Mouse (Mus musculus): ENCODE measurements at regions not wholly inside any gene's neighbourhood (a gene's known extent, or its start where the extent isn't known, plus 50 kb on each side); places are given as distances from the start of the nearest gene placed in this dataset.

DNA sequence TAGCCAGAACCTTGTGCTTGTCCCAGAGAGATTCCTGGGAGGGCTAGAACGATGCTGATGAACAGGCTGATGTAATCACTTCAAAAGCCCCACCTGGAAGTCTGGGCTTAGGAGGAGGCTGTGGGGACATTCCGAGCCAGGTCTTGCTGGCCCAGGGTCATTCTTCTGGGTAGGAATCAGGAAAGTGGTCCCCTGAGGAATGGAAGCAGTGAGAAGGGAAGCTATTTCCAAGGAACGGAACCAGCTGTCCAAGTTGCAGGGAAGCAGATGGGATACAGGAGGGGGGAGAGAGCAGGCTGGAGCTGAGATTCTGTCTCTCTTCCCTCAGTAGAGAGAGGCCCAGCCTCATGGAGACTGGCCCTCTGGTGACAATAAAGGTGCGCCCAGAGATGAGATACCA, 243.9 kb downstream of the Tcf7l2 start:
- 59% methylated on average over 4 of the region's 4 CpGs for WGBS
- Histone ChIP-seq H3K4me1 (ENCODE audit: control insufficient read depth, insufficient read depth, low read length) (no peaks in the 10 kb centered on the region), H3K9me3 (ENCODE audit: control insufficient read depth, low read length) (no peaks in the 10 kb centered on the region), H3K4me3 (ENCODE audit: low read length) (no peak overlapping the region), H3K9ac (ENCODE audit: low read depth, low read length) (no peak overlapping the region), H3K36me3 (ENCODE audit: control insufficient read depth, insufficient read depth, low read length) (no peaks in the 10 kb centered on the region), H3K27ac (ENCODE audit: low read depth, low read length) (no peak overlapping the region), H3K27me3 (ENCODE audit: control insufficient read depth, insufficient read depth, low read length) (no peaks in the 10 kb centered on the region), H3K4me2 (replicated peaks; ENCODE audit: low read depth, low read length) (no peak overlapping the region)
- no peak for ATAC-seq (ENCODE audit: low FRiP score, low TSS enrichment)

GRCm38 (mm10) chr19:55991791-55992726, 250.4 kb downstream of the Tcf7l2 start:
- H3K9me3 ChIP-seq (ENCODE audit: control insufficient read depth, low read length): no peaks in the 10 kb centered on the region
- H3K4me1 ChIP-seq (ENCODE audit: control insufficient read depth, insufficient read depth, low read length): no peaks in the 10 kb centered on the region
- no peak overlapping the region for H3K4me3 ChIP-seq (ENCODE audit: low read length)
- H3K27ac ChIP-seq (ENCODE audit: low read depth, low read length): no peak overlapping the region
- no peaks in the 10 kb centered on the region for H3K27me3 ChIP-seq (ENCODE audit: control insufficient read depth, insufficient read depth, low read length)
- H3K4me2 ChIP-seq (replicated peaks; ENCODE audit: low read depth, low read length): no peak overlapping the region
- no peak overlapping the region for H3K9ac ChIP-seq (ENCODE audit: low read depth, low read length)
- no peak for ATAC-seq (ENCODE audit: low FRiP score, low TSS enrichment)
- no peaks in the 10 kb centered on the region for H3K36me3 ChIP-seq (ENCODE audit: control insufficient read depth, insufficient read depth, low read length)
- WGBS: 65% methylated on average over 21 of the region's 21 CpGs

DNA sequence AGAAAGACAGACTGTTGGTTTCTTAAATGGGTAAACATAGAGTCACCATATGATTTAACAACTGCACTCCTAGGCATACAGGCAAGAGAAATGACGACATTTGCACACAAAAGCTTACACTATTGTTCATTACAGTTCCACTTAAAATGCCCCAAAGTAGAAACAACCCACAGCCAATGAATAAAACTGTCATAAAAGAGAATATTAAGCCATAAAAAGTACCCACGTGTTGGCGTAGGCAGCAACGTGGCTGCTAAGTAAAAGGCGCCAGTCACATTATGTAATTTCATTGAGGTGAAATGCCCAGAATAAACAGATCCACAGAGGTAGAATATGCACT, 251.1 kb downstream of the Tcf7l2 start:
- Histone ChIP-seq H3K9me3 (ENCODE audit: control insufficient read depth, low read length) (no peaks in the 10 kb centered on the region), H3K36me3 (ENCODE audit: control insufficient read depth, insufficient read depth, low read length) (no peaks in the 10 kb centered on the region), H3K27ac (ENCODE audit: low read depth, low read length) (no peak overlapping the region), H3K4me1 (ENCODE audit: control insufficient read depth, insufficient read depth, low read length) (no peaks in the 10 kb centered on the region), H3K4me2 (replicated peaks; ENCODE audit: low read depth, low read length) (no peak overlapping the region), H3K9ac (ENCODE audit: low read depth, low read length) (no peak overlapping the region), H3K27me3 (ENCODE audit: control insufficient read depth, insufficient read depth, low read length) (no peaks in the 10 kb centered on the region), H3K4me3 (ENCODE audit: low read length) (no peak overlapping the region)
- ATAC-seq (ENCODE audit: low FRiP score, low TSS enrichment): no peak
- WGBS: 83% methylated on average over 5 of the region's 5 CpGs

DNA sequence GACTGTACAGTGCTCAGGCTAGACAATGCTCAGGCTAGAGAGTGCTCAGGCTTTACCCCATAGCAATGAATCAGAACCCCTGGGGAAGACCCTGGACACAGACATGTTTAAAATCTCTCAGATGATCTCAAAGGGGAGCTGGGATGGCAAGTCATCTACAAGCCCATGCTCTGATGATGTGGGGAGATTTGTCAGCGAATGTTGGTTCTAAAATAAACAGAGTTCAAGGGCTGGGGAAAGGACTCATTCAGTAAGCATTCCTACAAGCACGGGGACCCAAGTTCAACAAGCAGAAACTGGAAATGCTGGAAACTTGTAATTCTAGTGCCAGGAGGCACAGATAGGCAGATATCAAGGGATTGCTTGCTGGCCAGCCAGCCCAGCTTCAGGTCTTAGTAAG, 254.1 kb downstream of the Tcf7l2 start:
- 67% methylated on average over 2 of the region's 2 CpGs for WGBS
- Histone ChIP-seq H3K27me3 (ENCODE audit: control insufficient read depth, insufficient read depth, low read length) (no peaks in the 10 kb centered on the region), H3K4me3 (ENCODE audit: low read length) (no peak overlapping the region), H3K36me3 (ENCODE audit: control insufficient read depth, insufficient read depth, low read length) (no peaks in the 10 kb centered on the region), H3K27ac (ENCODE audit: low read depth, low read length) (no peak overlapping the region), H3K9ac (ENCODE audit: low read depth, low read length) (no peak overlapping the region), H3K9me3 (ENCODE audit: control insufficient read depth, low read length) (no peaks in the 10 kb centered on the region), H3K4me2 (replicated peaks; ENCODE audit: low read depth, low read length) (no peak overlapping the region), H3K4me1 (ENCODE audit: control insufficient read depth, insufficient read depth, low read length) (no peaks in the 10 kb centered on the region)
- no peak for ATAC-seq (ENCODE audit: low FRiP score, low TSS enrichment)

- H3K4me2 ChIP-seq (replicated peaks; ENCODE audit: low read depth, low read length): no peak overlapping the region
- H3K4me1 ChIP-seq (ENCODE audit: control insufficient read depth, insufficient read depth, low read length): no peaks in the 10 kb centered on the region
- WGBS: 55% methylated on average over 15 of the region's 15 CpGs
- no peak overlapping the region for H3K9ac ChIP-seq (ENCODE audit: low read depth, low read length)
- H3K9me3 ChIP-seq (ENCODE audit: control insufficient read depth, low read length): no peaks in the 10 kb centered on the region
- H3K27me3 ChIP-seq (ENCODE audit: control insufficient read depth, insufficient read depth, low read length): no peaks in the 10 kb centered on the region
- no peaks in the 10 kb centered on the region for H3K36me3 ChIP-seq (ENCODE audit: control insufficient read depth, insufficient read depth, low read length)
- ATAC-seq (ENCODE audit: low FRiP score, low TSS enrichment): peak; percentile 57; the same call in 1 of the 2 replicates
- H3K4me3 ChIP-seq (ENCODE audit: low read length): no peak overlapping the region
- H3K27ac ChIP-seq (ENCODE audit: low read depth, low read length): no peak overlapping the region
Measured at GRCm38 (mm10) chr19:55998454-55999180, 257.0 kb downstream of the Tcf7l2 start.

DNA sequence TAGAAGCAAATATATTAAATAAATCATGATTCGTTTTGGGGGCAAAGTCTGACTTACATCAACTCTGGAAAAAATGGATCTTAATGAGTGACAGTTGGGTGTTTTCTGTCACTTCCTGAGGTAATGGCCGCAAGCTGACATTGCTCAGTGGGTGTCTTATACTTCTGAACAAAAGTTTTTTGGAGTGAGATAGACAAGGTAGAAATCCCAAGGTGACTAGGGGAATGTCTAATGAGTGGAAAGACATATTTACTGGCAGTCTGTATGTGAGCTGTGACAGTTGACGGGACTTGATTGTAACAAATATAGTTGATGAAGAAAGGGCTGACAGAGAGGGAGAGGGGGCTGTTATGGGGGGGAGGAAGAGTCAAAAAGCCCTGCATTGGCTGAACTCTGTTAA, 257.8 kb downstream of the Tcf7l2 start:
- ATAC-seq (ENCODE audit: low FRiP score, low TSS enrichment): no peak
- Histone ChIP-seq H3K27me3 (ENCODE audit: control insufficient read depth, insufficient read depth, low read length) (no peaks in the 10 kb centered on the region), H3K4me1 (ENCODE audit: control insufficient read depth, insufficient read depth, low read length) (no peaks in the 10 kb centered on the region), H3K4me3 (ENCODE audit: low read length) (no peak overlapping the region), H3K9me3 (ENCODE audit: control insufficient read depth, low read length) (no peaks in the 10 kb centered on the region), H3K4me2 (replicated peaks; ENCODE audit: low read depth, low read length) (no peak overlapping the region), H3K36me3 (ENCODE audit: control insufficient read depth, insufficient read depth, low read length) (no peaks in the 10 kb centered on the region), H3K27ac (ENCODE audit: low read depth, low read length) (no peak overlapping the region), H3K9ac (ENCODE audit: low read depth, low read length) (no peak overlapping the region)
- 80% methylated on average over 3 of the region's 3 CpGs for WGBS

DNA sequence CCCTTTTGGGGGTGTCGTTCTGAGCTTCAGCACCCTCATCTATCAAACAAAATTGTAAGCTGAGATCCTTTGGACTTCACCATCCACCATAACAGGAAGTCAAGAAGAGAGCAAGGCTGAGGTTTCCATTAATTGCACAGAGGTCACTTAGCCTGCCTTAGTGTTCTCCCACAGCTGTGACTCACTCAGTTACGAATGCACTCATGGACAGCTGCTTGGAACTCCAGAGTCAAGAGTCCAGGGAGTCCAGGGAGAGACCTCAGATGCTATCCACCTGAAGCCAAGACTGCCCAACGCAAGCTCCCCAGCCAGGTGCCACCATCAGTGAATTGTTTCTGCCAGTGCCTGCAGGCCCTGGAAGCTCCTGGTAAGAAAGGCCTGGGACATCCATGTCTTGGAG, 259.8 kb downstream of the Tcf7l2 start:
- no peak overlapping the region for H3K4me3 ChIP-seq (ENCODE audit: low read length)
- no peaks in the 10 kb centered on the region for H3K9me3 ChIP-seq (ENCODE audit: control insufficient read depth, low read length)
- no peak overlapping the region for H3K9ac ChIP-seq (ENCODE audit: low read depth, low read length)
- no peak overlapping the region for H3K27ac ChIP-seq (ENCODE audit: low read depth, low read length)
- H3K27me3 ChIP-seq (ENCODE audit: control insufficient read depth, insufficient read depth, low read length): no peaks in the 10 kb centered on the region
- H3K4me1 ChIP-seq (ENCODE audit: control insufficient read depth, insufficient read depth, low read length): no peaks in the 10 kb centered on the region
- 68% methylated on average over 3 of the region's 3 CpGs for WGBS
- H3K4me2 ChIP-seq (replicated peaks; ENCODE audit: low read depth, low read length): no peak overlapping the region
- H3K36me3 ChIP-seq (ENCODE audit: control insufficient read depth, insufficient read depth, low read length): no peaks in the 10 kb centered on the region
- ATAC-seq (ENCODE audit: low FRiP score, low TSS enrichment): no peak

DNA sequence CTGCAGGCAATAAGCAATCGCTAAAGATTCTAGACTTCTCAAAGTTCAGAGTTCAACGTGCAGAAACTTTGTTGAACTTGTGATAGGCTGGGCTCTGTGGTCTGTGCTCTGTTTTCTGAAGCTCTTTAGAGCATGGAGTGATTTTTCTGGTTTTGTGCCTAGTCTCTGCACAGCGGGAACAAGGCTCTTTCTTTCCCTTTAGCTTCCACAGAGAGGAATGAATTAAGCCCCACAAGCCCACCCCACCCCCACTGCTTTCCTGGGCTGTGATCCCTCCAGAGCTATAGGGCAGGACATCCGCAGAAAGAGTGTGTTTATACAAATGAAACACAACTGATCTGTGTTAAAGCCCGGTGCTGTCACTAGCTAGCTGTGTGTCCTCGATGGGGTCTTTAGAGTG, 264.3 kb downstream of the Tcf7l2 start:
- WGBS: 54% methylated on average over 6 of the region's 6 CpGs
- no peak for ATAC-seq (ENCODE audit: low FRiP score, low TSS enrichment)
- no peak overlapping the region for H3K27ac ChIP-seq (ENCODE audit: low read depth, low read length)
- no peaks in the 10 kb centered on the region for H3K4me1 ChIP-seq (ENCODE audit: control insufficient read depth, insufficient read depth, low read length)
- H3K36me3 ChIP-seq (ENCODE audit: control insufficient read depth, insufficient read depth, low read length): no peaks in the 10 kb centered on the region
- H3K9ac ChIP-seq (ENCODE audit: low read depth, low read length): no peak overlapping the region
- H3K27me3 ChIP-seq (ENCODE audit: control insufficient read depth, insufficient read depth, low read length): no peaks in the 10 kb centered on the region
- H3K9me3 ChIP-seq (ENCODE audit: control insufficient read depth, low read length): peaks cover 3% of the 10 kb centered on the region; the same call in 1 of the 2 replicates
- H3K4me2 ChIP-seq (replicated peaks; ENCODE audit: low read depth, low read length): no peak overlapping the region
- H3K4me3 ChIP-seq (ENCODE audit: low read length): no peak overlapping the region

DNA sequence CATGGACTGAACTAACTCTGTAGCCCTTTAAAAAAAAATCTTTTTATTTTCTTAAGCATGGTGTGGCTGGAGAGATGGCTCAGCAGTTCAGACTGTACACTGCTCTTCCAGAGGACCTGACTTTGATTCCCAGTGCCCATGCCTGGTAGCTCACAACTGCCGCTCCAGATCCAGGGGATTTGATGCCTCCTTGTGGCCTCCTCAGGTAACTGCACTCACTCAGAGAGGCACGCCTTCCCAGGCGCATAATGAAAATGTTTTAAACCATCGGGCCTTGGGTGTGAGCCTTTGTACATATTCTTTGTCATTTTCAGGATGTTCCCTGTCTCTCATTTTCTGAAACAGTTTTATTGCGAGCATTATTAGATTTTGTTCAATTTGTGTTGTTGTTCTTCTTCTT, 265.8 kb downstream of the Tcf7l2 start:
- no peak overlapping the region for H3K9ac ChIP-seq (ENCODE audit: low read depth, low read length)
- no peak overlapping the region for H3K4me2 ChIP-seq (replicated peaks; ENCODE audit: low read depth, low read length)
- no peaks in the 10 kb centered on the region for H3K27me3 ChIP-seq (ENCODE audit: control insufficient read depth, insufficient read depth, low read length)
- no peak overlapping the region for H3K4me3 ChIP-seq (ENCODE audit: low read length)
- H3K9me3 ChIP-seq (ENCODE audit: control insufficient read depth, low read length): peaks cover 3% of the 10 kb centered on the region; the same call in 1 of the 2 replicates
- WGBS: 93% methylated on average over 5 of the region's 5 CpGs
- H3K4me1 ChIP-seq (ENCODE audit: control insufficient read depth, insufficient read depth, low read length): no peaks in the 10 kb centered on the region
- no peak overlapping the region for H3K27ac ChIP-seq (ENCODE audit: low read depth, low read length)
- ATAC-seq (ENCODE audit: low FRiP score, low TSS enrichment): no peak
- H3K36me3 ChIP-seq (ENCODE audit: control insufficient read depth, insufficient read depth, low read length): no peaks in the 10 kb centered on the region

Measured in kidney, embryonic 14.5 days (tissue).